Comparison of ENCODE assay signal across 8 mouse cellular contexts in genomic region chr2:74578843-74579489, GRCm38 (mm10). TPM values are rescaled to one million over a fixed set of nuclear protein-coding genes. Genes with fewer than 3 reads are reported as not detected.
A peak's percentile ranks its signal among the peaks of the same experiment; 100 is the strongest.
DNase-seq lines count a peak whose midpoint lies in the region; ATAC-seq and TF ChIP-seq lines count a peak whose summit lies in the region.

Lnpk (minus strand) TSS chr2:74579435.

- no peak for TF ChIP-seq CTCF in bone marrow macrophage, adult 2 months (IDR thresholded peaks at IDR 0.05; ENCODE audit: low read depth, low read length)
- TF ChIP-seq CTCF in embryonic fibroblast, embryonic 13.5 days (IDR thresholded peaks at IDR 0.05; ENCODE audit: borderline replicate concordance, insufficient read depth, low read length), result no peak
- no peak for TF ChIP-seq CTCF in liver, adult 2 months (IDR thresholded peaks at IDR 0.05; ENCODE audit: low read depth, low read length)

- DNase-seq in A20 (ENCODE audit: low read depth, low spot score), result peak; percentile 93
- DNase-seq in heart, adult 9 months (ENCODE audit: low spot score in 2 of 2), result peak; percentile 91 to 93
- DNase-seq in liver, adult 2 months (ENCODE audit: extremely low read depth, low read depth, low spot score), result peak; percentile 71
- peak; percentile 91 for DNase-seq in splenic B cell, adult 2 months (ENCODE audit: low read depth, low spot score)

- ATAC-seq in kidney, embryonic 15.5 days (replicated peaks; ENCODE audit: low FRiP score), result peak; percentile 100

- no peak for TF ChIP-seq POLR2A in bone marrow macrophage, adult 2 months (IDR thresholded peaks at IDR 0.05; ENCODE audit: borderline replicate concordance, low read depth, low read length)
- peak; percentile 92 for TF ChIP-seq POLR2A in embryonic fibroblast, embryonic 13.5 days (IDR thresholded peaks at IDR 0.05; ENCODE audit: low read depth, low read length)
- peak; percentile 35; the same call in 1 of the 2 replicates for TF ChIP-seq POLR2A in liver, adult 2 months (IDR thresholded peaks at IDR 0.05; ENCODE audit: extremely low read depth, insufficient read depth, low read length)
- peak; percentile 84 for TF ChIP-seq POLR2A in myocyte (IDR thresholded peaks at IDR 0.05; ENCODE audit: insufficient read length, low read depth)

- H3ac ChIP-seq in myocyte (ENCODE audit: control insufficient read depth, insufficient read length), result peak within 1 kb of the TSS; percentile 66

- H3K27me3 ChIP-seq in kidney, embryonic 15.5 days, result no peaks in the 10 kb centered on the region
- H3K27me3 ChIP-seq in liver, adult 2 months (ENCODE audit: control insufficient read depth, insufficient read depth, low read length), result no peaks in the 10 kb centered on the region
- no peaks in the 10 kb centered on the region for H3K27me3 ChIP-seq in myocyte (ENCODE audit: control insufficient read depth, insufficient read depth, insufficient read length)
- H3K27me3 ChIP-seq in splenic B cell, adult 2 months (ENCODE audit: control insufficient read depth, insufficient read depth, low read length, poor library complexity, severe bottlenecking), result no peaks in the 10 kb centered on the region

- peaks cover 7% of the 10 kb centered on the region; the same call in 1 of the 2 replicates for H3K79me2 ChIP-seq in liver, adult 2 months (ENCODE audit: control insufficient read depth, insufficient read depth, low read length)
- peaks cover 43% of the 10 kb centered on the region for H3K79me2 ChIP-seq in myocyte (ENCODE audit: control insufficient read depth, insufficient read depth)

- H3K36me3 ChIP-seq in kidney, embryonic 15.5 days, result no peaks in the 10 kb centered on the region
- H3K36me3 ChIP-seq in liver, adult 2 months (ENCODE audit: control insufficient read depth, insufficient read depth, low read length), result no peaks in the 10 kb centered on the region
- no peaks in the 10 kb centered on the region for H3K36me3 ChIP-seq in myocyte (ENCODE audit: control insufficient read depth, insufficient read depth)
- no peaks in the 10 kb centered on the region for H3K36me3 ChIP-seq in splenic B cell, adult 2 months (ENCODE audit: control insufficient read depth, insufficient read depth, low read length, poor library complexity, severe bottlenecking)

- H3K9me3 ChIP-seq in kidney, embryonic 15.5 days (replicated peaks), result no peaks in the 10 kb centered on the region

- peaks cover 4% of the 10 kb centered on the region; the same call in 1 of the 2 replicates for H3K4me1 ChIP-seq in bone marrow macrophage, adult 2 months (ENCODE audit: control insufficient read depth, insufficient read depth, low read length)
- peaks cover 2% of the 10 kb centered on the region; the same call in 1 of the 2 replicates for H3K4me1 ChIP-seq in embryonic fibroblast, embryonic 13.5 days (ENCODE audit: control insufficient read depth, insufficient read depth, low read length)
- peaks cover 9% of the 10 kb centered on the region for H3K4me1 ChIP-seq in kidney, embryonic 15.5 days
- peaks cover 3% of the 10 kb centered on the region; the same call in 1 of the 2 replicates for H3K4me1 ChIP-seq in liver, adult 2 months (ENCODE audit: control insufficient read depth, insufficient read depth, low read length)

- H3K27ac ChIP-seq in bone marrow macrophage, adult 2 months (ENCODE audit: insufficient read depth, low read depth, low read length), result no peak within 1 kb of the TSS
- H3K27ac ChIP-seq in embryonic fibroblast, embryonic 13.5 days (ENCODE audit: insufficient read depth, low read length), result no peak within 1 kb of the TSS
- peak within 1 kb of the TSS; percentile 84 for H3K27ac ChIP-seq in kidney, embryonic 15.5 days
- peak within 1 kb of the TSS; percentile 48 for H3K27ac ChIP-seq in liver, adult 2 months (replicated peaks; ENCODE audit: insufficient read depth, low read depth, low read length)

- under 1% methylated on average over 34 of the region's 34 CpGs for WGBS in kidney, embryonic 15.5 days
- under 1% methylated on average over 34 of the region's 34 CpGs for WGBS in liver, adult 2 months

- peak within 1 kb of the TSS; percentile 91 for H3K9ac ChIP-seq in kidney, embryonic 15.5 days
- peak within 1 kb of the TSS; percentile 91 for H3K9ac ChIP-seq in liver, adult 2 months (ENCODE audit: low read depth, low read length)

- peak within 1 kb of the TSS; percentile 72 for H3K4me2 ChIP-seq in kidney, embryonic 15.5 days
- H3K4me2 ChIP-seq in myocyte (ENCODE audit: low read depth), result peak within 1 kb of the TSS; percentile 99

- peak within 1 kb of the TSS; percentile 92 for H3K4me3 ChIP-seq in bone marrow macrophage, adult 2 months (ENCODE audit: insufficient read depth, low read length)
- H3K4me3 ChIP-seq in embryonic fibroblast, embryonic 13.5 days (ENCODE audit: insufficient read depth, low read length), result peak within 1 kb of the TSS; percentile 75
- H3K4me3 ChIP-seq in kidney, embryonic 15.5 days (replicated peaks), result peak within 1 kb of the TSS; percentile 94
- H3K4me3 ChIP-seq in liver, adult 2 months (ENCODE audit: insufficient read depth, low read depth, low read length), result peak within 1 kb of the TSS; percentile 96
- peak within 1 kb of the TSS; percentile 76 for H3K4me3 ChIP-seq in myocyte

TF ChIP-seq in myocyte, 11 proteins besides CTCF, POLR2A, EP300 and RAD21:
- TF ChIP-seq POLR2AphosphoS2 (IDR thresholded peaks at IDR 0.05; ENCODE audit: insufficient read length, low read depth) (peak; percentile 86), MYOG (IDR thresholded peaks at IDR 0.05; ENCODE audit: control insufficient read depth in 1 of 3, insufficient read depth in 1 of 3, insufficient read length in 2 of 3, low read depth in 2 of 3) (no peak), CEBPB (IDR thresholded peaks at IDR 0.05; ENCODE audit: insufficient read depth, poor library complexity, severe bottlenecking) (no peak), E2F4 (IDR thresholded peaks at IDR 0.05; ENCODE audit: insufficient read depth) (peak; percentile 77), MAX (IDR thresholded peaks at IDR 0.05; ENCODE audit: low read depth) (no peak), USF1 (IDR thresholded peaks at IDR 0.05; ENCODE audit: low read depth) (peak; percentile 94), TCF3 (IDR thresholded peaks at IDR 0.05; ENCODE audit: insufficient read length, low read depth) (no peak), REST (IDR thresholded peaks at IDR 0.05; ENCODE audit: insufficient read depth, insufficient read length) (no peak), SRF (IDR thresholded peaks at IDR 0.05; ENCODE audit: control insufficient read depth, insufficient read length, low read depth) (peak; percentile 25), TCF12 (IDR thresholded peaks at IDR 0.05; ENCODE audit: insufficient read depth, poor library complexity, severe bottlenecking) (no peak)

RNA-seq across cellular contexts. Expression of gene Lnpk, which starts in this region (rescaled TPM):
- polyA plus RNA-seq in bone marrow macrophage, adult 2 months (2012; ENCODE audit: insufficient read depth, insufficient read length, missing spikeins), result 12.7 and 14.8 TPM in 2 replicates
- polyA plus RNA-seq in embryonic fibroblast, embryonic 13.5 days (2011; ENCODE audit: insufficient read length, low read depth, missing spikeins), result 29.4 and 46.3 TPM in 2 replicates
- 21.6 and 22.6 TPM in 2 replicates for polyA plus RNA-seq in kidney, embryonic 15.5 days (2015; fragmentation: Nextera tagmentation; extraction: Ambion mirVana)
- total RNA-seq in liver, adult 2 months (2014; rRNA removed), result 6.4 and 8.3 TPM in 2 replicates
- 1.8 and 1.9 TPM in 2 replicates for polyA plus RNA-seq in liver, adult 2 months (2012; rRNA removed)
- 6.3 TPM for polyA plus RNA-seq in myocyte (2012; fragmentation: generic; extraction: Trizol)

Comparison
In these comparisons a context has a peak if more than half of its experiments do, and no peak if none do; other contexts are left out.
1. H3K27ac ChIP-seq: peak in kidney, embryonic 15.5 days (single experiment) and liver, adult 2 months (single experiment); none in bone marrow macrophage, adult 2 months (single experiment) and embryonic fibroblast, embryonic 13.5 days (single experiment).
2. Peak in every context shown above with its lines, with median percentiles within 50 percentile points of each other: DNase-seq and H3K4me3 ChIP-seq.